Mouse (Mus musculus) mesoderm, embryonic 11.5 days (tissue): ENCODE data around the gene Ctcfl.
A peak's percentile ranks its signal among the peaks of the same experiment; 100 is the strongest.

ENCODE experiments used
- DNase-seq: peaks from one replicate; pipeline ENCODE4 v3.0.0-alpha.2; 2012; ENCODE audit warnings: low read depth, low spot score

Gene Ctcfl

GRCm38 (mm10) chr2:173119023-173119944 is at the start of gene Ctcfl:
Ctcfl (minus strand) TSS chr2:173119525.
- no peak for DNase-seq

- DNase-seq, result no peak
Measured at GRCm38 (mm10) chr2:173168411-173168851, 49.1 kb upstream of the Ctcfl start.

- DNase-seq, result no peak
Measured at GRCm38 (mm10) chr2:173165357-173165756, 46.0 kb upstream of the Ctcfl start.

- no peak for DNase-seq
Measured at GRCm38 (mm10) chr2:173164946-173165345, 45.6 kb upstream of the Ctcfl start.

GRCm38 (mm10) chr2:173164358-173164757 is 45.0 kb upstream of the Ctcfl start:
- DNase-seq, result no peak

GRCm38 (mm10) chr2:173163380-173163779 is 44.1 kb upstream of the Ctcfl start:
- DNase-seq, result no peak

- peak; percentile 89 for DNase-seq
Measured at GRCm38 (mm10) chr2:173159354-173160311, 40.3 kb upstream of the Ctcfl start.

GRCm38 (mm10) chr2:173158390-173159055 is 39.2 kb upstream of the Ctcfl start:
- no peak for DNase-seq

- no peak for DNase-seq
Measured at GRCm38 (mm10) chr2:173157871-173158270, 38.5 kb upstream of the Ctcfl start.

GRCm38 (mm10) chr2:173157376-173157775 is 38.1 kb upstream of the Ctcfl start:
- no peak for DNase-seq

- no peak for DNase-seq
Measured at GRCm38 (mm10) chr2:173156923-173157322, 37.6 kb upstream of the Ctcfl start.

GRCm38 (mm10) chr2:173155907-173156306 is 36.6 kb upstream of the Ctcfl start:
- DNase-seq, result no peak

GRCm38 (mm10) chr2:173154962-173155361 is 35.6 kb upstream of the Ctcfl start:
- no peak for DNase-seq

GRCm38 (mm10) chr2:173154513-173154912 is 35.2 kb upstream of the Ctcfl start:
- DNase-seq, result no peak

GRCm38 (mm10) chr2:173153266-173153665 is 33.9 kb upstream of the Ctcfl start:
- no peak for DNase-seq

GRCm38 (mm10) chr2:173152436-173153151 is 33.3 kb upstream of the Ctcfl start, which contains the start of gene Pck1:
Pck1 (plus strand) TSS chr2:173153048.
- DNase-seq, result no peak

- no peak for DNase-seq
Measured at GRCm38 (mm10) chr2:173151784-173152284, 32.5 kb upstream of the Ctcfl start.

GRCm38 (mm10) chr2:173151352-173151751 is 32.0 kb upstream of the Ctcfl start:
- no peak for DNase-seq

GRCm38 (mm10) chr2:173148001-173148400 is 28.7 kb upstream of the Ctcfl start:
- no peak for DNase-seq

- no peak for DNase-seq
Measured at GRCm38 (mm10) chr2:173146728-173147127, 27.4 kb upstream of the Ctcfl start.

- no peak for DNase-seq
Measured at GRCm38 (mm10) chr2:173145808-173146207, 26.5 kb upstream of the Ctcfl start.
